Mouse (Mus musculus) hindbrain, embryonic 13.5 days (tissue): ENCODE results near the gene Ing1. TPM values are rescaled to one million over a fixed set of nuclear protein-coding genes. Genes with fewer than 3 reads are reported as not detected.
A peak's percentile ranks its signal among the peaks of the same experiment; 100 is the strongest.
"Not testable (repeated sequence)": the region's sequence is repeated elsewhere in the genome, so short reads cannot be mapped to it uniquely, and the experiment has no call there.

Experiments
- ATAC-seq: fragments of 200-750 bp; cut with Nextera tagmentation; 2 replicates; pipeline ENCODE4 v1.8.0; 2017; ENCODE audit warnings: moderate TSS enrichment; ENCODE audit not compliant: low FRiP score
- H3K27ac ChIP-seq: fragments of 300-500 bp; sonication (generic); 2 replicates; pipeline ENCODE4 v1.5.1; 2015; ENCODE audit warnings: inconsistent platforms, mild to moderate bottlenecking, moderate library complexity
- H3K27me3 ChIP-seq: fragments of 300-500 bp; sonication (generic); 2 replicates; pipeline ENCODE4 v1.6.1; 2015; ENCODE audit warnings: mild to moderate bottlenecking, inconsistent platforms
- H3K36me3 ChIP-seq: fragments of 300-500 bp; sonication (generic); 2 replicates; pipeline ENCODE4 v1.6.1; 2015; ENCODE audit warnings: mild to moderate bottlenecking, inconsistent platforms
- H3K4me1 ChIP-seq: fragments of 300-500 bp; sonication (generic); replicated peaks from 2 replicates; pipeline ENCODE4 v1.6.1; 2015; ENCODE audit warnings: inconsistent platforms
- H3K4me2 ChIP-seq: fragments of 300-500 bp; sonication (generic); 2 replicates; pipeline ENCODE4 v1.6.1; 2015; ENCODE audit warnings: inconsistent platforms, mild to moderate bottlenecking, moderate library complexity
- H3K4me3 ChIP-seq: fragments of 300-500 bp; sonication (generic); 2 replicates; pipeline ENCODE4 v1.5.1; 2015; ENCODE audit warnings: mild to moderate bottlenecking, inconsistent platforms
- H3K9ac ChIP-seq: fragments of 300-500 bp; sonication (generic); 2 replicates; pipeline ENCODE4 v1.6.1; 2015; ENCODE audit warnings: mild to moderate bottlenecking, inconsistent platforms
- H3K9me3 ChIP-seq: fragments of 300-500 bp; sonication (generic); 2 replicates; pipeline ENCODE4 v1.6.1; 2016; ENCODE audit warnings: inconsistent platforms
- WGBS: fragments of 180-500 bp; shearing (Covaris S2); methylation state at CpG from one replicate; pipeline ENCODE4 v1.1.7; 2015; 5-methylcytosine and 5-hydroxymethylcytosine counted together
- polyA plus RNA-seq: library from polyadenylated mRNA; unstranded; fragments of >200 nt; fragmentation: Nextera tagmentation; extraction: Ambion mirVana; gene quantifications from 2 replicates; pipeline ENCODE4 v1.2.1, GENCODE M21; 2015

Ing1 gene
- polyA plus RNA-seq, 1 experiment from 2014 or later = 40.7 TPM

GRCm38 (mm10) chr8:11530155-11530770 lies 25.1 kb upstream of the Ing1 start:
- no peak overlapping the region for H3K9ac ChIP-seq
- 74% methylated on average over 18 of the region's 18 CpGs for WGBS
- H3K27ac ChIP-seq = no peak overlapping the region
- no peak overlapping the region for H3K4me3 ChIP-seq
- H3K4me2 ChIP-seq = no peak overlapping the region
- no peaks in the 10 kb centered on the region for H3K9me3 ChIP-seq
- H3K4me1 ChIP-seq = no peaks in the 10 kb centered on the region
- ATAC-seq = no peak
- H3K27me3 ChIP-seq = no peaks in the 10 kb centered on the region
- H3K36me3 ChIP-seq = peaks cover 56% of the 10 kb centered on the region

- H3K36me3 ChIP-seq = peaks cover 56% of the 10 kb centered on the region
- no peak overlapping the region for H3K9ac ChIP-seq
- no peak overlapping the region for H3K4me3 ChIP-seq
- no peak overlapping the region for H3K27ac ChIP-seq
- no peak for ATAC-seq
- H3K27me3 ChIP-seq = no peaks in the 10 kb centered on the region
- H3K4me1 ChIP-seq = no peaks in the 10 kb centered on the region
- no peaks in the 10 kb centered on the region for H3K9me3 ChIP-seq
- no peak overlapping the region for H3K4me2 ChIP-seq
- WGBS = 57% methylated on average over 4 of the region's 4 CpGs
These were observed 24.5 kb upstream of the Ing1 start for GRCm38 (mm10) chr8:11530849-11531248.

GRCm38 (mm10) chr8:11534494-11534893 lies 20.9 kb upstream of the Ing1 start:
- Histone ChIP-seq H3K4me2 (no peak overlapping the region), H3K27ac (no peak overlapping the region), H3K9me3 (no peaks in the 10 kb centered on the region), H3K4me1 (no peaks in the 10 kb centered on the region), H3K9ac (no peak overlapping the region), H3K27me3 (no peaks in the 10 kb centered on the region), H3K36me3 (peaks cover 66% of the 10 kb centered on the region), H3K4me3 (no peak overlapping the region)
- ATAC-seq = no peak
- 32% methylated on average over 9 of the region's 9 CpGs for WGBS

GRCm38 (mm10) chr8:11539049-11539448 lies 16.3 kb upstream of the Ing1 start:
- Histone ChIP-seq H3K27me3 (no peaks in the 10 kb centered on the region), H3K4me2 (no peak overlapping the region), H3K36me3 (peaks cover 74% of the 10 kb centered on the region), H3K9ac (no peak overlapping the region), H3K27ac (no peak overlapping the region), H3K9me3 (no peaks in the 10 kb centered on the region), H3K4me1 (no peaks in the 10 kb centered on the region), H3K4me3 (no peak overlapping the region)
- WGBS = 97% methylated on average over 4 of the region's 4 CpGs
- ATAC-seq = no peak

GRCm38 (mm10) chr8:11540182-11540581 lies 15.2 kb upstream of the Ing1 start:
- H3K4me3 ChIP-seq = no peak overlapping the region
- no peak overlapping the region for H3K4me2 ChIP-seq
- H3K27ac ChIP-seq = no peak overlapping the region
- no peaks in the 10 kb centered on the region for H3K4me1 ChIP-seq
- ATAC-seq = no peak
- no peaks in the 10 kb centered on the region for H3K9me3 ChIP-seq
- 95% methylated on average over 8 of the region's 8 CpGs for WGBS
- H3K27me3 ChIP-seq = no peaks in the 10 kb centered on the region
- H3K36me3 ChIP-seq = peaks cover 65% of the 10 kb centered on the region
- H3K9ac ChIP-seq = no peak overlapping the region

- Histone ChIP-seq H3K36me3 (peaks cover 60% of the 10 kb centered on the region), H3K27me3 (no peaks in the 10 kb centered on the region), H3K4me2 (no peak overlapping the region), H3K27ac (no peak overlapping the region), H3K9ac (no peak overlapping the region), H3K9me3 (no peaks in the 10 kb centered on the region), H3K4me3 (no peak overlapping the region), H3K4me1 (no peaks in the 10 kb centered on the region)
- 95% methylated on average over 12 of the region's 12 CpGs for WGBS
- no peak for ATAC-seq
These were observed 13.3 kb upstream of the Ing1 start for GRCm38 (mm10) chr8:11542031-11542430.

- 87% methylated on average over 4 of the region's 4 CpGs for WGBS
- Histone ChIP-seq H3K4me1 (no peaks in the 10 kb centered on the region), H3K4me3 (no peak overlapping the region), H3K27me3 (no peaks in the 10 kb centered on the region), H3K9me3 (no peaks in the 10 kb centered on the region), H3K9ac (no peak overlapping the region), H3K27ac (no peak overlapping the region), H3K36me3 (peaks cover 63% of the 10 kb centered on the region), H3K4me2 (no peak overlapping the region)
- ATAC-seq = no peak
These were observed 12.5 kb upstream of the Ing1 start for GRCm38 (mm10) chr8:11542866-11543265.

GRCm38 (mm10) chr8:11544386-11544785 lies 11.0 kb upstream of the Ing1 start:
- Histone ChIP-seq H3K4me1 (peaks cover under 1% of the 10 kb centered on the region; the same call in 1 of the 2 replicates), H3K4me2 (no peak overlapping the region), H3K4me3 (no peak overlapping the region), H3K9me3 (no peaks in the 10 kb centered on the region), H3K27ac (no peak overlapping the region), H3K27me3 (no peaks in the 10 kb centered on the region), H3K36me3 (peaks cover 53% of the 10 kb centered on the region), H3K9ac (no peak overlapping the region)
- no peak for ATAC-seq
- WGBS = 52% methylated on average over 3 of the region's 3 CpGs

- Histone ChIP-seq H3K9ac (no peak overlapping the region), H3K4me3 (no peak overlapping the region), H3K36me3 (peaks cover 26% of the 10 kb centered on the region), H3K4me1 (peaks cover 13% of the 10 kb centered on the region), H3K9me3 (no peaks in the 10 kb centered on the region), H3K27ac (no peak overlapping the region), H3K27me3 (no peaks in the 10 kb centered on the region), H3K4me2 (no peak overlapping the region)
- WGBS = 67% methylated on average over 6 of the region's 6 CpGs
- ATAC-seq = no peak
These were observed 8.3 kb upstream of the Ing1 start for GRCm38 (mm10) chr8:11547063-11547462.

- peak overlapping the region; percentile 75 for H3K4me2 ChIP-seq
- H3K27me3 ChIP-seq = no peaks in the 10 kb centered on the region
- 23% methylated on average over 7 of the region's 7 CpGs for WGBS
- peaks cover 13% of the 10 kb centered on the region for H3K36me3 ChIP-seq
- no peaks in the 10 kb centered on the region for H3K9me3 ChIP-seq
- H3K4me3 ChIP-seq = peak overlapping the region; percentile 77
- H3K27ac ChIP-seq = peak overlapping the region; percentile 92
- peaks cover 23% of the 10 kb centered on the region for H3K4me1 ChIP-seq
- peak overlapping the region; percentile 93 for H3K9ac ChIP-seq
- no peak for ATAC-seq
These were observed 5.7 kb upstream of the Ing1 start for GRCm38 (mm10) chr8:11549706-11550105.

GRCm38 (mm10) chr8:11550281-11550948 lies 5.0 kb upstream of the Ing1 start, which contains the start of gene Cars2:
Gene Cars2 (minus strand): TSS chr8:11550783.
- no peaks in the 10 kb centered on the region for H3K27me3 ChIP-seq
- H3K9me3 ChIP-seq = no peaks in the 10 kb centered on the region
- peak; percentile 57 for ATAC-seq
- peak within 1 kb of the TSS; percentile 92 for H3K27ac ChIP-seq
- peak within 1 kb of the TSS; percentile 93 for H3K9ac ChIP-seq
- peaks cover 24% of the 10 kb centered on the region for H3K4me1 ChIP-seq
- peaks cover 13% of the 10 kb centered on the region for H3K36me3 ChIP-seq
- peak within 1 kb of the TSS; percentile 77 for H3K4me3 ChIP-seq
- peak within 1 kb of the TSS; percentile 75 for H3K4me2 ChIP-seq
- under 1% methylated on average over 53 of the region's 53 CpGs for WGBS

GRCm38 (mm10) chr8:11551497-11551896 lies 3.9 kb upstream of the Ing1 start:
- not testable (repeated sequence) for H3K9ac ChIP-seq, H3K27me3 ChIP-seq, H3K36me3 ChIP-seq, H3K4me3 ChIP-seq, ATAC-seq, H3K27ac ChIP-seq, H3K9me3 ChIP-seq
- H3K4me1 ChIP-seq = peaks cover 24% of the 10 kb centered on the region
- peak overlapping the region; percentile 75; the same call in 1 of the 2 replicates for H3K4me2 ChIP-seq
- 85% methylated on average over 4 of the region's 4 CpGs for WGBS

GRCm38 (mm10) chr8:11552390-11552789 lies 3.0 kb upstream of the Ing1 start:
- WGBS = 87% methylated on average over 10 of the region's 10 CpGs
- no peak overlapping the region for H3K9ac ChIP-seq
- H3K4me2 ChIP-seq = no peak overlapping the region
- peaks cover 3% of the 10 kb centered on the region; the same call in 1 of the 2 replicates for H3K36me3 ChIP-seq
- H3K27ac ChIP-seq = no peak overlapping the region
- peaks cover 24% of the 10 kb centered on the region for H3K4me1 ChIP-seq
- H3K27me3 ChIP-seq = no peaks in the 10 kb centered on the region
- H3K4me3 ChIP-seq = no peak overlapping the region
- ATAC-seq = no peak
- H3K9me3 ChIP-seq = no peaks in the 10 kb centered on the region
